Mouse (Mus musculus) frontal cortex, postnatal 25 days (tissue): ENCODE results near the gene Hoxc10.

Experiments
- DNase-seq, 2 experiments: peaks; one replicate each; pipeline ENCODE4 v3.0.0; 2022; ENCODE audit warnings: low spot score in 2 of 2

Gene Hoxc10

DNA sequence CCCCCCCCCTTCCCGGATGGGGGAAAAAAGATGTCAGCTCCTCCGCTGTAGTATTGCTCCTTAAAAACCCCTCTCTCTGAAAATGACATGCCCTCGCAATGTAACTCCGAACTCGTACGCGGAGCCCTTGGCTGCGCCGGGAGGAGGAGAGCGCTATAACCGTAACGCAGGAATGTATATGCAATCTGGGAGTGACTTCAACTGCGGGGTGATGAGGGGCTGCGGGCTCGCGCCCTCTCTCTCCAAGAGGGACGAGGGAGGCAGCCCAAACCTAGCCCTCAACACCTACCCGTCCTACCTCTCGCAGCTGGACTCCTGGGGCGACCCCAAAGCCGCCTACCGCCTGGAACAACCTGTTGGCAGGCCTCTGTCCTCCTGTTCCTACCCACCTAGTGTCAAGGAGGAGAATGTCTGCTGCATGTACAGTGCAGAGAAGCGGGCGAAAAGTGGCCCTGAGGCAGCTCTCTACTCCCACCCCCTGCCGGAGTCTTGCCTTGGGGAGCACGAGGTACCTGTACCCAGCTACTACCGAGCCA, at the start of gene Hoxc10:
Gene Hoxc10, plus strand, starts transcription at position 21 of the 536 bp plus-strand sequence.
- DNase-seq: no peak

DNA sequence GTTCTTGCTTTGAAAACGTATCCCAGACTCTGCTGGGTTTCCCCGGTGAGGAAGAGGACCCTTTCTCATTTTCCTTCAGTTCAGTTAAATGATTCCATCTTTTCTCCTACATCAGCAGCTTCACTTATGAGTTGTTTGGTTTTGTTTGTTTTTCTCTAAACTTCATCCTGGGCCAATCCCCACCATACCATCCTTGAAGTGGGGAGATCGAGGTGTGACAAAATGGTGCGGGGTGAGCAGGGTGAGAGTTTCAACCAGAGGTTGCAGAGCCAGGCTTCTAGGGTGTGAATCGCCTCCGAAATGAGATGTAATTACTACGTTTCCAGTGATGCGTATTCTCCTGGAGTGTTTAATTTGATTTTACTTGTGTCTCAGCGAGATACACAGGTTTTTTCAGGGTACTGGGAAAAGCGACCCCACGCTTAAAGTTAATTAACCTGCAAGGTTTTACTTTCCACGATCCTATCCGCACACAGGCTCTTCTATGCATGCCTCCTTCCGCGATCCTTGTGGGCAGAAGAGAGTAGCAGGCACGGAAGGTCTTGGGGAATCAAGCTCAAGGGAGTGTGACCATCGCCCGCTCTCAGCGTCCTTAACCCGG, 48.5 kb upstream of the Hoxc10 start:
- DNase-seq: no peak

DNA sequence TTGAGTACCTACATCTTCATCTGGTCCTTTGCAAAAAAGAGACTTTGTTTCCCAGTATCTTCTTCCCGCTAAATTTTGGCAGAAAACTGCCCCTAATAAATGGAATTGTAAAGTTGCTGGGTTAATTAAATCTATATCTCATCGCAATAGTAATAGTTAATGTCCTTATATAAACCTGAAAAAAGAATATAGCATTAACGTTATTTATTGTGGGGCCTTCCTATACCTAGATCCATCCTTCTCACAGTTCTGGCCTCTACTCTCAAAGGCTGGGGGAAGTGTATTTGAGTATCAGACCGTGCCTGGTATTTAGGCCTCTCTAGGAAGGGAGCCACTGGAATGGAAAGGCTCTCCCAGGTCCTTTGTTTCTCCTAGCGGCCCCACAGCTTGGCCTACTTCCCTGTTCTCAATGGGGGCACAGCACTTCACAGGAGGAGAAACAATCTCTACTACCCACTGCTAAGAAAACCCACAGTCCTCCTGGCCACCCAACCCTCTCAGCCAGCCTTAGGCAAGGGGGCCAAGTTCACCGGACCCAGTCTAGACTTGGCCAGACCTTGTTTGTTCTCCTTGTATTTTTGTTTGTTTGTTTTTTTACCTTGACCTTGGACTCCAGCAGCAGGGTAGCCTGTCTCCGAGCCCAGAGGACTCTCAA, 47.9 kb upstream of the Hoxc10 start:
- DNase-seq: no peak

DNA sequence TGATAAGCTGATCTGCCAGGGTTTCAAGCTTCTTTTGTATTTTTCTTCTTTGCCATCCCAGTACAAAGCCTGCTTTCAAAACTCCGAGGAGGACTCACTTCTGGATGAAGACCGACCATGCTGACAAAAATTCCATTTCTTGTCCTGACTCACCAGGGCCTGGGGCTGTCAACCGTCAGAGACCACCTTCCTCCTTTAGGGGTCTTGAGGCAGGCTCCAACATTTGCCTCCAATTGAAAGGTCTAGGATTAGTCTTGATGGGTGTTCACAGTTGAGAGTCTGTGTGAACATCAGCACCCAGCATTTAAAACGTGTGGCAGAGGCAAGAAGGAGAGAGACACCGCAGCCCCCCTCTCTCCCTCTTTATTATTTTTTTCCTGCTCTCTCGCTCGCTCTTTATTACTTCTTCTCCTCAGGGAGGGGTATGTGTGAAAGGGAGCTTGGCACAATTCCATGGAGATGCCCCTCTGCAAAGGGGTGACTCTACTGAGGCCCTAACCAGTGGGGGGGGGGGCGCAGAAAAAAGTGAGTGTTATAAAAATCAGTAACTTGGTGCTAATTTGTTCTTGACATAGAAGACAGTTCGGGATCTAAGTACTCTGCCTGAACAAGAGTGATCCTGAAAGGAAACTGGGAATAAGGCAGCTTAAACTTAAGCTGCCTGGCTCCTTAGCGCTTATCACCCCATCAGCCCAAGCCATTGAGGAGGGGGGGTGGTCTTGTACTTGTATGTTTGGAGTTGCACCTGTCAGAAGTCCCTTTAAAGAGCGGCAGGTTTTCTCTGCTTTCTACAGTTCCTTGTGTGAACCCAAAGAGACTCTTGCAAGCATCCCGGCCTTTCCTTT, 47.0 kb upstream of the Hoxc10 start:
- no peak for DNase-seq

DNA sequence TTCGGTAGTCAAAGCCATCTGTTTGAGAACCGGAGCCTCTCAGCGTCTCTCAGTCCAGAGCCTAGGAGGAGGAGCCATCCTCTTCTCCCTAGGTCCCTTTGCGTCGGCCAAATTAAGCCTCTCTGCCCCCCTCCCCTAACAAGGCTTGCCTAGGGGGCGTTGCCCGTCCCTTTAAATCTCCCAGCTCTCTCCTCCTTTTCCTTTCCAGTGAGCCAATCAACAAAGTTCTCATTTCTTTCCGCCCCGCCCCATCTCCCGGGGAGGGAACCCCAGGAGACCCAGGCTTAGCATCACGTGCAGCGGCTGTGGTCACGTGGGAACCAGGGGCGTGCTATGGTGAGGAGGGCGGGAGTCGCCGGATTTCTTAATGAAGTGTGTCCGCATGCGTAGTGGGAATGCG, 46.0 kb upstream of the Hoxc10 start:
- no peak for DNase-seq

DNA sequence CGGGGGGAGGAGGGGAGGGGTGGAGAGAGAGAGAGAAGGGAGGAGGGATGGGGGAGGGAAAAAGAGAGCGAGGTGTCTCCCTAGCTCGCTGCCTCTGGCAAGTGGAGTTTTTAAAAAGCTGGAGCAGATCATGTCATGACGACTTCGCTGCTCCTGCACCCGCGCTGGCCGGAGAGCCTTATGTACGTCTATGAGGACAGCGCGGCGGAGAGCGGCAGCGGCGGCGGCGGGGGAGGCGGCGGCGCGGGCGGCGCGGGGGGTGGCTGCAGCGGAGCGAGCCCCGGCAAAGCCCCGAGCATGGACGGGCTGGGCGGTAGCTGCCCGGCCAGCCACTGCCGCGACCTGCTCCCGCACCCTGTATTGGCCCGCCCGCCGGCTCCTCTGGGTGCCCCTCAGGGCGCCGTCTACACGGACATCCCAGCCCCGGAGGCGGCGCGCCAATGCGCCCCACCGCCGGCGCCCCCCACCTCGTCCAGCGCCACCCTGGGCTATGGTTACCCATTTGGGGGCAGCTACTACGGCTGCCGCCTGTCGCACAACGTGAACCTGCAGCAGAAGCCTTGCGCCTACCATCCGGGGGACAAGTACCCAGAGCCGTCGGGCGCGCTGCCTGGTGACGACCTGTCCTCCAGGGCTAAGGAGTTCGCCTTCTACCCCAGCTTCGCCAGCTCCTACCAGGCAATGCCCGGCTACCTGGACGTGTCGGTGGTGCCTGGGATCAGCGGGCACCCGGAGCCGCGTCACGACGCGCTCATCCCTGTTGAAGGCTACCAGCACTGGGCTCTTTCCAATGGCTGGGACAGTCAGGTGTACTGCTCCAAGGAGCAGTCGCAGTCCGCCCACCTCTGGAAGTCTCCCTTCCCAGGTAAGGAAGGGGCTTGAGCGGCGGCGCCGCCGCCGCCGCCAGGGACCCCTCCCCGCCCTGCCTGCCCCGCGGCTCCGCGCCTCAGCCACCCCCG, 45.3 kb upstream of the Hoxc10 start, which contains the start of gene Hoxc13:
Gene Hoxc13, plus strand, starts transcription at position 51 of the 959 bp plus-strand sequence.
- DNase-seq: no peak

DNA sequence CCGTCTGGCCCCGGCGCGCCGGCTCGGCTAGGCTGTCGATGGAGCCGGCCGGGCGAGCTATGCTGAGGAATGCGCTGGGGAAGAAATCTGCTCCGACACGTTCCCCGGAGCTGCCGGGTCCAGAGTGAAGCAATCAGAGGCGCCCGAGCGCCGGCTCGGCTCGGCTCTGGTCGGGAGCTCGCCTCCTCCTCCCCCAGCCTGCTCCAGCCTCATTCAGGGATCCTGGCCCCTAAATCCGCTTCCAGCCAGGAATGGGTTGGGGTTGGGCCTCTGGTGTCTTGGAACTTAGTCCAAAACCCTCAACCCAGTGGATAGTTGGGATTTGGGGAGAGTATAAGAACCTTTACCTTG, 44.6 kb upstream of the Hoxc10 start:
- no peak for DNase-seq

DNA sequence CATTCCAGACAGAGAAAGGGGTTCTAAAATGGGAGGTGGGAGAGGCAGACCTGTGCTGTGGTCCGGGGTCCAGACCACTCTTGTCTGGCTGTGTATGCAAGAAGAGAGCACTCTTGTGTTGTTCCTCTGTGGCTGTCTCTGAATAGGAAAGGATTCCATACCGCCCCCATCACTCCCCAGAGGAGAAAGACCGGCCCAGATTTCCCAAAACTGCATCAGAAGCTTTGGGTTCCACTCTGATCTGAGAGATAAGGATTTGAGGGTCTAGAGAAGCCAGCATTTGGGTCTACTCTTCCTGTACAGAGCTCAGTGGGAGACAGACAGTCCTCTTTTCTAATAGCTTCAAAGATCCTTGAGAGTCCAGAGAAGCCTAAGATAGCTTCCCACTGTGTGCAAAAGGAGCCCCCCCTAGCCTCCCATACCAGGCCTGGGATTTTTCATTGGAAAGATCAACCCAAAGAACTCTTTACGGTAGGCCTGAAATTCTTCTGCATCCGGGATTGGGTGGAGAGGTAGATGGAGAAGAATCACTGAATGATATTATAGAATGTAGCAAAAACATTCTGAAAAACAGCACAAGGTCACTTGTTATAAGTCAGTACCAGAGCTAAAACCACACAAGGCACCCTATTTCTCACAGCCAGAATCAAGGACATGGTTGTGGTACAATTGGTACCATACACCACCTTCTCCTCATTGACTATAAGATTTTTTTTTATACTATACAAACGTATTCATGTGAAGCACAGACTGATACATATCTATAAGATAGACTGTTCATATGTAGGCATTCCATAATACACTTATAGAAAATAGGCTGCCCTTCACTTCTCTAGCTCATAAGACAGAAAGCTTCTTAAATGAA, 43.7 kb upstream of the Hoxc10 start:
- no peak for DNase-seq

DNA sequence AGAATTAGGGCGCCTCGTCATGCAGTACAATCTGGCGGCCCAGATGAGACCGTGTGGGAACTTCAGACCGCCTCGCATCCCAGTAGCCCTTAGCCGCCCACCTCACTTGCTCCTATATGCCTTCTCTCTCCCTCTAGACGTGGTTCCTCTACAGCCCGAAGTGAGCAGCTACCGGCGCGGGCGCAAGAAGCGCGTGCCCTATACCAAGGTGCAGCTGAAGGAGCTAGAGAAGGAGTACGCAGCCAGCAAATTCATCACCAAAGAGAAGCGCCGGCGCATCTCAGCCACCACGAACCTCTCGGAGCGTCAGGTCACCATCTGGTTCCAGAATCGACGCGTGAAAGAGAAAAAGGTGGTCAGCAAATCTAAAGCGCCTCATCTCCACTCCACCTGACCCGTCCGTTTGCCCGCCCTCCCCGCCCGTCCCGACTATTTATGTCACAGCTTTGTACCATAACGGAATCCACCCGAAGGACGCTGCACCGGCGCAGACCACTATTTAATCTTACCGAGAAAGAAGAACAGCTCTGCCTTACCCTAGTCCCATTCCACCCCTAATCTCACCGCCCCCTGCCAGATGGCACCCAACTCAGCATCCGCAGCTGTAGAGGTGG, 39.5 kb upstream of the Hoxc10 start:
- no peak for DNase-seq

DNA sequence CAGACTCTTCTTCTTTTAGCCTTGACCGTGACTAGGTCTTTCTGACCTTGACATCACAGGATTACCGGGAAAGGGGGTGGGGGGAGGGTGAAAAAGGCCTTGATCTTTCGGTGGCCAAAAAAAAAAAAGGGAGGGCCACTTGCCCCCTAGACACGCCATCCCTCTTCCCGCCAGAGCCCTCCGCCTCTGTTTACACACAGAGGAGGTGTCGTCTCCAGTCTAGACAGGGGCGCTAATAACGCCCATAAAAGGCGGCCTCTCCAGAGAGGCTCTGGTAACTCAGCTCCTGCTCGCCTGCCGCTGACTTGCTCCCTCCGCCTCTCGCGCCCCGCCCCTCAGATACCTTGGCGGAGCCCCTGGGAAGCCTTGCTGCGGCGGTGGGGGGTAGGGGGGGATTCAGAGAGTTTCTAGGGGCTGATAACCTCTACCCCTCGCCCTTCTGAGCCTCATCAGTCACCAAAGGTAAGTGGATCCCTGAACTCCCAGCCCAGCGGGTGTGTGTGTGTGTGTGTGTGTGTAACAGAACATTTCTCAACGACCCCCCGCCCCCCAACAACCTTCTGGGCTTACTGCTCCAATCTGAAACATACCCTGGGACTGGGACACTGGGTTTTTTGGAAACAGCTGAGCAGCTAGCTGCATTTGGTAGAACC, 34.8 kb upstream of the Hoxc10 start:
- no peak for DNase-seq

DNA sequence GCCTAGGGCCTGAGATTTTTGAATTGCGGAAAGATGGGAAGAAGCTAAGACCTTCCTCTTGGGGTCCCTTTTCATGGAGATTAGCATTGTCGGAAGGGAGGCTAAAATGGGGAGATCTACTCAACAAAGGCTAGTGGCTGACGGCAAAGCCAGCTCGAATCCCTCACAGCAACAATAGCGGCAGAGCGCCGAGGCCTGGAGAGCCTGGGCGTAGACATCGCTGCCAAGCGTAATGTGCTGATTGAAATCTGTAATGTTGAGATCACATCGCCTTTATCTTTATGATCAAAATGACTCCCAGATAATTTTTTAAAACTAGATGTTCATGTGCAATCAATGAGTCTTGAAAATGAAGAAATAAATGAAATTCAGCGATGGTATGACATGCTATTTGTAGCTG, 32.2 kb upstream of the Hoxc10 start:
- DNase-seq: no peak

DNA sequence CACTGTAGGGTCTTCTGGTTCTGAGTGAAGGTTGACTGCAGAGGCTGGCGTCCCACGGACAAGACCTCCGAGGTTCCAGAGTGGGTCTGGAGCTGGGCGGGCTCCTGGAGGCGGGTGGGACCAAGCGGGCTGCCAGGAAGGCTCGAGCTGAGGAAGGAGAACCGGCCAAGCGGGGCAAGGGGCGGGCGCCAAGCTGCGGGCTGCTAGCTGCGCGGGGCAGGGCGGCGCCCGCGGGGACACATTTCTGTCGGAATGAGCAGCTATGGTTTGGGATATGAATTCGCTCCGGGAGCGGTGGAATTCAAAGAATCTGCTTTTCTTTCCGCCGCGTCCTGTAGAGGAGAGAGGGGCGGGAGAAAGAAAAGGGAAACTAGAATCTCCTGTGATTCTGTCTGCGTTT, 31.7 kb upstream of the Hoxc10 start:
- no peak for DNase-seq

DNA sequence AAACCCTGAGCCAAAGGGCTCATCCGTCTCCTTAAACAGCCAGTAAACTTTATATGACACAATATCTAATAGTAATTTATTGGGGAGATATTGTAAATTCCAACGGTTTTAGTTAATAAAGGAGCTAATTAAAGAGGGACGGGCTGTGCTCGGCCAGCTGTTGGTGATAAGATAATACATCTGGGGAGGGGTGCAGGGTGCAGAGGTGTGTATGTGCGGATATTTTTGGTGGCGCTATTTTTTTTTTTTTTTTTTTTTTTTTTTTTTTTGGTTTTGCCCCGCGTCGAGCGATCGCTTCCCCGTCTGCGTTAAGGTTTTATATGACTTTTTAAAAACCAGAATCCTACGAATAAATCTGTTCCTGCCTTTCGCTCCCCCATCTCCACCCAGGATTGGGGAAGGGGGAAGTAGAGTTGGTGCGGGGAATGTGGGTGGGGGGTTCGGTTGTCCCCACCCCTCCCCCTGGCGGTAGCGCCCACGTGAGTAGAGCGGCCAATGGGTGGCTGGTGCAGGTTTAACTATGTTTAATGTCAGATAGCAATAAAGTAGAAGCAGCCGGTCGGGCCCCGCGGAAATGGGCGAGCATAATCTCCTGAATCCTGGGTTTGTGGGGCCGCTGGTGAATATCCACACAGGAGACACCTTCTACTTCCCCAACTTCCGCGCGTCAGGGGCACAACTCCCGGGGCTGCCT, 30.2 kb upstream of the Hoxc10 start, which contains the start of gene Hoxc12:
Gene Hoxc12, plus strand, starts transcription at position 479 of the 694 bp plus-strand sequence.
- no peak for DNase-seq

DNA sequence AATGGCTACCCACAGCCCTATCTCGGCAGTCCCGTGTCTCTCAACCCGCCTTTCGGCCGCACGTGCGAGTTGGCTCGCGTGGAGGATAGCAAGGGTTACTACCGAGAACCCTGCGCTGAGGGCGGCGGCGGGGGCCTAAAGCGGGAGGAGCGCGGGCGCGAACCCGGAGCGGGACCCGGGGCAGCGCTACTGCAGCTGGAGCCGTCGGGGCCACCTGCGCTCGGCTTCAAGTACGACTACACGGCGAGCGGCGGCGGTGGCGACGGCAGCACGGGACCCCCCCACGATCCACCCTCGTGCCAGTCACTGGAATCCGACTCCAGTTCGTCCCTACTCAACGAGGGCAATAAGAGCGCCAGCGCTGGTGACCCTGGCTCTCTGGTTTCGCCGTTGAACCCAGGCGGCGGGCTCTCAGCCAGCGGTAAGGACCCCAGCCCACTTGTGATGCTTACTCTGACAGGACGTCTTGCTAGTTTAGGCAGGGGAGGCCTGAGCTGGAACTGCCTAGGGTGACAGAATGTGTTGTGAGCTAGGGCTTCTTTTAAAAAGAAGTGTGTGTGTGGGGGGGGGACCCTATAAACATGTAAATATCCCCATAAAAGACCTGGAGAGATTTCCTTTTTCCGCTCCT, 29.4 kb upstream of the Hoxc10 start:
- DNase-seq: no peak

DNA sequence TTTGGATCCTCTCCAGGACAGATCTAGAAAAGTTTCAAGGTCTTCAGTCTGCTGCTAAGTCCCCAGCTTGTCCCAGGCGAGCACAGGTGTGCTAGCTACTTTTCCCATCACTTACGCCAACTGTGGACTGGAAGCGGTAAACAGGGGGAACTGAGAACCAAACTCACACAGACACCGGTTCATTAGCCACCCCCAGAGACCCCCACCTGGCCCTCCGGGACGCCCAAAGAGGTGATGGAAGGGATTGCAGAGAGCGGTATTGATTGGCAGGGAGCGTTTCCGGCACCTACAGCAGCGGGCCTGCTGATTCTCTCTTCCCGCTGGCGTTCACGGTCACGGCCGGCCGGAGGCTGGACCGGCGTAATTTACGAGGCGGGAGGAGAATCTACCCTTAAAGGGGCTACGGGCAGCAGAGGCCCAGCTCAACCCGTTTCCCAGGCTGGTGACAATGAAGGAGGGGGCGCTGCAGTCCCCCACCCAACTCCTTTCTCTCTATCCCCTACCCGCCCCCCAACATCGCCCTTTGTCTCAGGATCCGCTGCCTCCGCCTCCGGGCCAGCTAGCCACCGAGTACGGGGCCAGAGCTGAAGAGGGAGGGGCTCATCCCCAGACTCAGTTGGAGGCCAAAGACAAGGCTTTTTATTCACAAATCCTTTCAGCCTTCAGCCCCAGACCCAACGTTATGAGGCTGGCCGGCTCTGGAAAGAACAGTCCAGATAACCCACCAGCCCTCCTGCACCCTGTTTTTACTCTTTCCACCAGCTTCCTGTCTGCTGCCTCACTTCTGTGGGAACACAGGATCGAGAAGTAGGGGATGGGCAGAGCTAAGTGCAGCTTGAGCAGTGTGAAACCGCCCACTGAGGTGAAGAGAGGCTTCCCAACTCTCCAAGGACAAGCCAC, 27.1 kb upstream of the Hoxc10 start:
- no peak for DNase-seq

DNA sequence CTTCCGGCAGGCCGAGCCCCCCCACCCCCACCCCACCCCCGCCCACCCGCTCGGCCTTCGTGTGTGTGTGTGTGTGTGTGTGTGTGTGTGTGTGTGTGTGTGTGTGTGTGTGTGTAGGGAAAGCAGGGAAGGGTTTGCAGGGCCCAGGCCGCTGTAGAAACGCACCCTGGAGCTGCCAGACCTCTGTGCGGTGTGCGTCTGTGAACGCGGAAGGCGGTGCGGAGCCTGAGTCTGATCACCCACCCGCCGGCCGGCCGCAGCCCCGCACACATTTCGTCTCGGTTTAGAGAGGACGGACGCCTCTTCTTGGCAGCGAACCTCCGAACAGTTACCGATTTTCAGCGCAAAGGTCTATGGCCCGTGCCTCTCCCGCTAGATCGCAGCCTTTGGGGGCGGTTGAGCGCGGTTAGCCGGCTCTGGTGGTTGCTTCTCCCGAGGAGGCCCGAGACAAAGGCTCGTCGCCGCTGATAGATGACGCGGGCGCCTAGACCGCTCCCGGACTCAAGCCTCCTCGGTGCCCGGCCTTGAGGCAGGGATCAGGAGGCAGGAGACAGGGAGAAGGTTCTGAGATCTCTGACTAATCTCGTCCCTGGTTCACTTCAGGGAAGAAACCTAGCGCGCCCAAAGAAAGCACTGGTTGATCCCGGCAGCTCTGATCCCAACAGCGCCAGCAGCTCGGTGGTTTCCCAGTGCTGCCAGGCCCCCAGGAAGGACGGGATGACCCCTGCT, 23.7 kb upstream of the Hoxc10 start:
- DNase-seq: no peak

DNA sequence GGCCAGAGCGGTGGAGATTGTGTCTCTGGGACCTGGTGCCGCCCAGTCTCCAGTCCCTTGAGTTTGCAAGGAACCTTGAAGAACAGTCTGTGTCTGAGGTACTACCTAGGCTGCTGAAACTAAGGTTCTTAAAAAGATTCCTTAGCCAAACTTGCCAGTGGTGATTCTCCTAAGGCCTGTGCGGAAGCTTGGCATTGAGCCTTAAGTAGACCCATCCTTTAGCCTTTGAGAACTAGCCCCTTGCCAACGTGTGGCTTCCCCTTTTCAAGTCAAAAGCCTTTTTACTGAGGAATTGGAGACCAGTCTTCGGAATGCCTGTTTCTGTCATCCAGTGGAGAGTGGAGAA, 23.2 kb upstream of the Hoxc10 start:
- no peak for DNase-seq
